Mouse (Mus musculus): ENCODE data around the gene Rpl3l. TPM values are rescaled to one million over a fixed set of nuclear protein-coding genes. Genes with fewer than 3 reads are reported as not detected.
"Not testable (repeated sequence)": the region's sequence is repeated elsewhere in the genome, so short reads cannot be mapped to it uniquely, and the experiment has no call there.

The Rpl3l gene
- polyA plus RNA-seq, 1 experiment from 2014 or later: not detected

DNA sequence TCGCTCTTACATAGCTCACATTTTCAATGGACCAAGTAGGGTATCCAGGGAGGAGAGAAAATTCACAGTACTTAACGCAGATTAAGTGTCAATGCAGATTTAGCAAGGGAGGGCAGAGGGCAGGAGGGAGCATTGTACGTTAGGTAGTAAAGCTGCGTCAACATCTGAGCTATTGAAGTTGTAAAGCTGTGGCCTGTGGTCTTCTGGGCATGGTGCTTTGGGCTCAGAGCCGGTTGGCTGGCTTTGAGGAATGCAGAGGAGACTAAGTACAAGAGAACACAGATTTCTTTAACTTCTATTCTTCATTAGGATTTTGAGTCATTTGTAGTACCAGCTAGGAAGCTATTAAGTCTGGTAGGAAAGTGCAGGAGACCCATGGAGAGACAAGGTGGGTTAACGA lies 12.1 kb upstream of the Rpl3l start:
- no peak overlapping the region for H3K4me3 ChIP-seq (ENCODE audit: low read depth, low read length)
- H3K4me1 ChIP-seq (replicated peaks; ENCODE audit: control insufficient read depth, insufficient read depth, low read length): no peaks in the 10 kb centered on the region
- H3K27me3 ChIP-seq (ENCODE audit: control insufficient read depth, insufficient read depth, low read length): no peaks in the 10 kb centered on the region
- no peak for DNase-seq (ENCODE audit: low spot score)
- WGBS: 78% methylated on average over 6 of the region's 6 CpGs
- H3K9me3 ChIP-seq (ENCODE audit: control insufficient read depth, low read length): no peaks in the 10 kb centered on the region
- no peak overlapping the region for H3K27ac ChIP-seq (ENCODE audit: low read depth, low read length)
- H3K9ac ChIP-seq (ENCODE audit: low read depth, low read length): no peak overlapping the region
- ATAC-seq (ENCODE audit: low FRiP score): no peak
- H3K4me2 ChIP-seq (replicated peaks; ENCODE audit: low read depth, low read length): no peak overlapping the region
- H3K36me3 ChIP-seq (ENCODE audit: control insufficient read depth, insufficient read depth, low read length): 0 out of 2 replicates have a peak, but pooled peaks cover 2% of the 10 kb centered on the region

DNA sequence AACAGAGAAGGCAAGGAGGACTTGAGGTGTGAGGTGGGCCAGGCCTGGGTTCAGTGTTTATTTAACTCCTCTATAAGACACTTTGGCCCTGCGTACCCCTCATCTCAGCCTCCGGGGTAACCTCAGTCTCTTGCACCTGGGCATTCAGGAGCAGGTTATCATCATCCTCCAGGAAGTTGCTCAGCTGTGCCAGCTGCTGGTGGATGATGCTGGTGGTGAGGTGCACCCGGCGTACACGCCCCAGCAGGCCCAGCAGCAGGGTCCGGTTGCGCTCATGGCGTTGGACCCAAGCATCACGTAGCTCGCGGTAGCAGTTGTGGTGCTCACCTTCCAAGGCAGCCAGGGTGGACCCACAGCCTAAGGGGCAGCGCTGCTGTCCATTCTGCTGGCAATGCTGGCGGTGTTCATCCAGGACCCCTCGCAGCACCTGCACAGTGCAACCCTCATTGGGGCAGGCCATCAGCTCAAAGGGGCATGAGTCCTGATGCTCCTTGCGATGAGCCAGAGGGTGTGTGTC lies 11.4 kb upstream of the Rpl3l start:
- 0 out of 2 replicates have a peak, but pooled peaks cover 2% of the 10 kb centered on the region for H3K36me3 ChIP-seq (ENCODE audit: control insufficient read depth, insufficient read depth, low read length)
- no peak overlapping the region for H3K4me2 ChIP-seq (replicated peaks; ENCODE audit: low read depth, low read length)
- no peak overlapping the region for H3K27ac ChIP-seq (ENCODE audit: low read depth, low read length)
- H3K4me1 ChIP-seq (replicated peaks; ENCODE audit: control insufficient read depth, insufficient read depth, low read length): peaks cover under 1% of the 10 kb centered on the region; the same call in 1 of the 2 replicates
- DNase-seq (ENCODE audit: low spot score): no peak
- no peak overlapping the region for H3K9ac ChIP-seq (ENCODE audit: low read depth, low read length)
- no peak overlapping the region for H3K4me3 ChIP-seq (ENCODE audit: low read depth, low read length)
- 94% methylated on average over 15 of the region's 15 CpGs for WGBS
- no peaks in the 10 kb centered on the region for H3K9me3 ChIP-seq (ENCODE audit: control insufficient read depth, low read length)
- no peak for ATAC-seq (ENCODE audit: low FRiP score)
- no peaks in the 10 kb centered on the region for H3K27me3 ChIP-seq (ENCODE audit: control insufficient read depth, insufficient read depth, low read length)

DNA sequence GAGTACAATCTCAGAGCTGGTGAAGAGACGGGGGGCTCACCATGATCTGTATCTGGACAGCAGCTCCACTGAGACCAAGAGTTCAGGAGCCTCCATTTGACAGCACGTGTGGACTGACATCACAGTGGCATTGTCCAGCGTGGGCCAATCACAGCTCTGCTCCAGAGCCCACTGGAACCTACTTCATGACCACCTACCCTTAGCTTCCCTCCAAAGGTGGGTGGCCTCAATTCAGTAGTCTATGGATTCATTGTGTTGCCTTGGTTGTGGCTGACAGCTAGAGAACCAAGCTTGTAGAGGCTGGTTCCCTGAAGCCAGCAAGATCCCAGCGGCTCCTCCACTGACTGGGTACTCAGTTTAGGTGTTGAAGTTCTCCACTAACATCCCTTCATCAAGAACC lies 9.7 kb upstream of the Rpl3l start, which contains the start of the genes Rnf151 and Rps2:
TSS of gene Rnf151 (minus strand) at position 121 of the 400 bp plus-strand sequence.
TSS of gene Rps2 (plus strand) at position 174 of the 400 bp plus-strand sequence.
- DNase-seq (ENCODE audit: low spot score) (no peak), ATAC-seq (ENCODE audit: low FRiP score) (no peak)
- H3K4me1 ChIP-seq (replicated peaks; ENCODE audit: control insufficient read depth, insufficient read depth, low read length): peaks cover 6% of the 10 kb centered on the region
- H3K27me3 ChIP-seq (ENCODE audit: control insufficient read depth, insufficient read depth, low read length): no peaks in the 10 kb centered on the region
- H3K9me3 ChIP-seq (ENCODE audit: control insufficient read depth, low read length): no peaks in the 10 kb centered on the region
- H3K9ac ChIP-seq (ENCODE audit: low read depth, low read length): no peak within 1 kb of the TSS
- H3K36me3 ChIP-seq (ENCODE audit: control insufficient read depth, insufficient read depth, low read length): 0 out of 2 replicates have a peak, but pooled peaks cover 6% of the 10 kb centered on the region
- H3K4me3 ChIP-seq (ENCODE audit: low read depth, low read length): peak within 1 kb of the TSS; percentile 75
- H3K4me2 ChIP-seq (replicated peaks; ENCODE audit: low read depth, low read length): peak within 1 kb of the TSS; percentile 61
- H3K27ac ChIP-seq (ENCODE audit: low read depth, low read length): no peak within 1 kb of the TSS
- WGBS: 86% methylated on average over 4 of the region's 4 CpGs

DNA sequence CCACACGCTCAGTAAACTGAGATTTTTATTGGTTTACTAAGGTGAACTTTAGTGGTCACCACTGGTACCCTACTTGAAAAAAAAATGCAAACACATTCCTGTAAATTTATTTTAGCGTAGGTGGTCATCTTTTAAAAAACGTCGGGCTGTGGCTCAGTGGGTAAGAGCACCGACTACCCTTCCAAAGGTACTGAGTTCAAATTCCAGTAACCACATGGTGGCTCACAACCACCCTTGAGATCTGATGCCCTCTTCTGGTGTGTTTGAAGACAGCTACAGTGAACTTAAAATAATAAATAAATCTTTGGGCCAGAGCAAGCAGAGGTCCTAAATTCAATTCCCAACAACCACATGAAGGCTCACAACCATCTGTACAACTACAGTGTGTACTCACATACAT lies 8.7 kb upstream of the Rpl3l start:
- not testable (repeated sequence) for DNase-seq (ENCODE audit: low spot score); ATAC-seq (ENCODE audit: low FRiP score); H3K9me3 ChIP-seq (ENCODE audit: control insufficient read depth, low read length); H3K27ac ChIP-seq (ENCODE audit: low read depth, low read length); H3K36me3 ChIP-seq (ENCODE audit: control insufficient read depth, insufficient read depth, low read length); H3K27me3 ChIP-seq (ENCODE audit: control insufficient read depth, insufficient read depth, low read length)
- H3K4me1 ChIP-seq (replicated peaks; ENCODE audit: control insufficient read depth, insufficient read depth, low read length): peaks cover 10% of the 10 kb centered on the region
- 60% methylated on average over 5 of the region's 5 CpGs for WGBS
- peak overlapping the region; percentile 61 for H3K4me2 ChIP-seq (replicated peaks; ENCODE audit: low read depth, low read length)
- peak overlapping the region; percentile 81; the same call in 1 of the 2 replicates for H3K9ac ChIP-seq (ENCODE audit: low read depth, low read length)
- peak overlapping the region; percentile 75 for H3K4me3 ChIP-seq (ENCODE audit: low read depth, low read length)

DNA sequence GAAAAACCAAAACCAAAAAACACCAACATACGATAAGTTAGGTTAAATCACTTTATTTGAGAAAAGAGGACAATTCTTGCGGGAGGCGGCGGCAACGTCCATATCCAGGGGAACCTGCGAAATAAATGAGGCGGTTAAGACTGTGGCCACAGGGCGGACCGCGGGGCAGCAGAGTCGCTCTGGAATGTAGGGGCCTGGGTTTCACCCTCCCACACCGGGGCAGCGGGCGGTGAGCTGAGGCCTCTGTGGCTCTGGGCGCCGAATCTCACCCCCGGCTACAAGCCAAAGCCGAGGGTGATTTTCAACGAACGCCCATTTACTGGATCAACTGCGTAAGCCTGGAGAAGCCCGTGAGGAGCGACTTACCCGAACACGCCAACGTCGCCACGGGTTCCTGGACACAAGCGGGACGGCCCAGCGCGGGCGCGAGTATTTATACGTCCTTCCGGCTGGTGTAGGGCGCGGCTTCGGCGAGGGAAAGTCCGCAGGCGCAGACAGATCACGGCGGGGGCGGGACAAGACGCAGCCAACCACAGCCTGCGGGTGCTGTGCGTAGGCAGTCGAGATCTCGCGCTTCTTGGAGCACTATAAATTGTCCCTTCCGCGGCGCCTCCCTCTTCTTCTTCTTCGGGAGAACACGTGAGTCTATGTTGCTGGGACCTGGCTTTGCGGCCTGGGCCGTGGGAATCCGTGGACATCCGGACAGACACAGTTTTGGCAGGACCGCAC lies 8.0 kb upstream of the Rpl3l start:
- peak overlapping the region; percentile 75 for H3K4me3 ChIP-seq (ENCODE audit: low read depth, low read length)
- DNase-seq (ENCODE audit: low spot score): peak; percentile 98
- no peaks in the 10 kb centered on the region for H3K9me3 ChIP-seq (ENCODE audit: control insufficient read depth, low read length)
- peak overlapping the region; percentile 56 for H3K27ac ChIP-seq (ENCODE audit: low read depth, low read length)
- peaks cover 10% of the 10 kb centered on the region for H3K4me1 ChIP-seq (replicated peaks; ENCODE audit: control insufficient read depth, insufficient read depth, low read length)
- no peaks in the 10 kb centered on the region for H3K27me3 ChIP-seq (ENCODE audit: control insufficient read depth, insufficient read depth, low read length)
- peak overlapping the region; percentile 81 for H3K9ac ChIP-seq (ENCODE audit: low read depth, low read length)
- 0 out of 2 replicates have a peak, but pooled peaks cover 6% of the 10 kb centered on the region for H3K36me3 ChIP-seq (ENCODE audit: control insufficient read depth, insufficient read depth, low read length)
- H3K4me2 ChIP-seq (replicated peaks; ENCODE audit: low read depth, low read length): peak overlapping the region; percentile 80
- WGBS: under 1% methylated on average over 58 of the region's 61 CpGs
- peak; percentile 97 for ATAC-seq (ENCODE audit: low FRiP score)

DNA sequence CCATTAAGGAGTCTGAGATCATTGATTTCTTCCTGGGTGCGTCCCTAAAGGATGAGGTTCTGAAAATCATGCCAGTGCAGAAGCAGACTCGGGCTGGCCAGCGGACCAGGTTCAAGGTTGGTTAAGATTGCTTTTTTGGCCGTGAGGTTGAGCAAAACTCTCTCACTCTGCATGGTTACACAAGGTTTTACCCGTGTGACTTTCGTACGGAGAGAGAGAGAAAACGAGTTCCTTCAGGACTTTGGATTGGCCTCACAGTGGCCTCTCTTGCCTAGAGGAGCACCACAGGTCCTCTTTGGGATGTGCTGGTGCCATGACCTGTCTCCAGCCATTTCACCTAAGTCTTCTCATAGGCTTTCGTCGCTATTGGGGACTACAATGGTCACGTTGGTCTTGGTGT lies 7.0 kb upstream of the Rpl3l start:
- peak overlapping the region; percentile 80 for H3K4me2 ChIP-seq (replicated peaks; ENCODE audit: low read depth, low read length)
- 3% methylated on average over 10 of the region's 11 CpGs for WGBS
- not testable (repeated sequence) for H3K9me3 ChIP-seq (ENCODE audit: control insufficient read depth, low read length); H3K27me3 ChIP-seq (ENCODE audit: control insufficient read depth, insufficient read depth, low read length); H3K36me3 ChIP-seq (ENCODE audit: control insufficient read depth, insufficient read depth, low read length); H3K27ac ChIP-seq (ENCODE audit: low read depth, low read length); ATAC-seq (ENCODE audit: low FRiP score)
- H3K4me3 ChIP-seq (ENCODE audit: low read depth, low read length): peak overlapping the region; percentile 75
- H3K9ac ChIP-seq (ENCODE audit: low read depth, low read length): peak overlapping the region; percentile 80
- H3K4me1 ChIP-seq (replicated peaks; ENCODE audit: control insufficient read depth, insufficient read depth, low read length): peaks cover 10% of the 10 kb centered on the region
- DNase-seq (ENCODE audit: low spot score): peak; percentile 28

DNA sequence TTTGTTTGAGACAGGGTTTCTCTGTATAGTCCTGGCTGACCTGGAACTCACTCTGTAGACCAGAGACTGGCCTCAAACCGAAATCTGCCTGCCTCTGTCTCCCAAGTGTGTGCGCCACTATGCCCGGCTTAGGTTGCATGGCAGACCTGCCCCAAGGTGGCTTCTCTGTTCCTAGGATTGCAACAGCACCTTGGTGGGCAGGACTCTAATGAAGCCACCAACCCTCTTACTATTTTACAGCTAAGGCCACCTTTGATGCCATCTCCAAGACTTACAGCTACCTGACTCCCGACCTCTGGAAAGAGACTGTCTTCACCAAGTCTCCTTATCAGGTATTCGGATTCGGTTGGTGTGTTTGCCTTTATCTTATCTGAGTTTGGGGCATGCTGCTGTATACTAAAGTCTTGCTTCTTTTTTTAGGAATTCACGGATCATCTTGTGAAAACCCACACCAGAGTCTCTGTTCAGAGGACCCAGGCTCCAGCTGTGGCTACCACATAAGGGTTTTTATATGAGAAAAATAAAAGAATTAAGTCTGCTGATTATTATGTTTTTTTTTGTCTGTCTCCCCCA lies 6.2 kb upstream of the Rpl3l start:
- peak overlapping the region; percentile 39 for H3K4me2 ChIP-seq (replicated peaks; ENCODE audit: low read depth, low read length)
- not testable (repeated sequence) for H3K27me3 ChIP-seq (ENCODE audit: control insufficient read depth, insufficient read depth, low read length); H3K27ac ChIP-seq (ENCODE audit: low read depth, low read length); H3K36me3 ChIP-seq (ENCODE audit: control insufficient read depth, insufficient read depth, low read length); ATAC-seq (ENCODE audit: low FRiP score); H3K9ac ChIP-seq (ENCODE audit: low read depth, low read length); H3K9me3 ChIP-seq (ENCODE audit: control insufficient read depth, low read length); DNase-seq (ENCODE audit: low spot score)
- WGBS: 71% methylated on average over 7 of the region's 7 CpGs
- peaks cover 10% of the 10 kb centered on the region for H3K4me1 ChIP-seq (replicated peaks; ENCODE audit: control insufficient read depth, insufficient read depth, low read length)
- H3K4me3 ChIP-seq (ENCODE audit: low read depth, low read length): peak overlapping the region; percentile 75

DNA sequence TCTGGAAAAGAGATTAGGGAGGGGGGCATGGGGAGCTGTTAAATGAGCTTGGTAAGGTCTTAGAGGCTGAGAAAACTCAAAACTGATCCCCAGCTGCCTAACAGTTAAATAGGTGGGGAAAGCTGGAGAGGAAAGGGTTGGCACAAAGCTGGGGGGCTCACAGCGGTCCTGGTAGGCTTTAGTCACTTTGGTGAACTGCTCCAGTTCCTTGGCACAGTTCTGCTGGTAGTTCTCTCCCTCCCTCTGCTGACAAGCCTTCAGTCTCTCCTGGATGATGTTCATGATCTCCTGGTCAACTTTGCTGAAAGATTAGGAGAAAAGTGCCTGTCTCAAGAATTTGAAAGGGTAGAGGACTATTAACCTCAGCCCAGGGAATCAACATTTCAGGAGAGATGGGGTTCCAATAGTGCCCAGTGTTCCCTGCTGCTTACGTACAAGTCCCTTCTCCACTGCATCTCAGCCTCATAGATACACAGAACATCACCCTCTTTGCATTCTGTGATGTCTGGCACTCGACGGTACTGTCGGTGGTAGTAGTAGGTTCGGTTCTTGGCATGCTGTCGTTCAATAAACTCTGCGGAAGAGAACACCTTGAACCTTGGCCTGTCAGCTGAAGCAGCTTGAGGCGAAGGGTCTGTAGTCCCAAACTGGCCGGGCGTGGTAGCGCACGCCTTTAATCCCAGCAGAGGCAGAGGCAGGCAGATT lies 5.2 kb upstream of the Rpl3l start:
- H3K4me2 ChIP-seq (replicated peaks; ENCODE audit: low read depth, low read length): no peak overlapping the region
- H3K9ac ChIP-seq (ENCODE audit: low read depth, low read length): no peak overlapping the region
- H3K4me1 ChIP-seq (replicated peaks; ENCODE audit: control insufficient read depth, insufficient read depth, low read length): peaks cover 10% of the 10 kb centered on the region
- no peaks in the 10 kb centered on the region for H3K27me3 ChIP-seq (ENCODE audit: control insufficient read depth, insufficient read depth, low read length)
- H3K27ac ChIP-seq (ENCODE audit: low read depth, low read length): no peak overlapping the region
- ATAC-seq (ENCODE audit: low FRiP score): no peak
- H3K9me3 ChIP-seq (ENCODE audit: control insufficient read depth, low read length): no peaks in the 10 kb centered on the region
- peak; percentile 18 for DNase-seq (ENCODE audit: low spot score)
- 33% methylated on average over 13 of the region's 13 CpGs for WGBS
- H3K4me3 ChIP-seq (ENCODE audit: low read depth, low read length): no peak overlapping the region
- H3K36me3 ChIP-seq (ENCODE audit: control insufficient read depth, insufficient read depth, low read length): 0 out of 2 replicates have a peak, but pooled peaks cover 4% of the 10 kb centered on the region

Data from hindbrain, embryonic 11.5 days (tissue).